Mouse (Mus musculus) MEL (cell line): ENCODE measurements around the gene Mcub. TPM values are rescaled to one million over a fixed set of nuclear protein-coding genes. Genes with fewer than 3 reads are reported as not detected.

Experiments used
- DNase-seq: peaks from one replicate; pipeline ENCODE4 v3.0.0; 2011; ENCODE audit warnings: low read depth, low spot score
- H3K27ac ChIP-seq: 2 replicates; pipeline ENCODE4 v1.5.1; 2012; ENCODE audit warnings: low read depth, mild to moderate bottlenecking, control low read depth, low read length, moderate library complexity; ENCODE audit not compliant: control insufficient read depth
- H3K27me3 ChIP-seq, 2 experiments: fragments of 150-350 bp in 1 of 2; sonication (generic) in 1 of 2; 2 replicates each; pipeline ENCODE4 v1.6.1; 2012; ENCODE audit warnings: low read length in 2 of 2, mild to moderate bottlenecking in 2 of 2, improper control_type of control experiment in 1 of 2, moderate library complexity in 1 of 2; ENCODE audit not compliant: insufficient read depth in 2 of 2, control insufficient read depth in 1 of 2
- H3K36me3 ChIP-seq, 2 experiments: 2 replicates each; pipeline ENCODE4 v1.6.1; 2012 to 2014; ENCODE audit warnings: low read length in 2 of 2, improper control_type of control experiment in 1 of 2, inconsistent platforms in 1 of 2, mild to moderate bottlenecking in 1 of 2; ENCODE audit not compliant: insufficient read depth in 2 of 2, control insufficient read depth in 1 of 2
- H3K4me1 ChIP-seq, 2 experiments: fragments of 150-350 bp in 1 of 2; sonication (generic) in 1 of 2; 2 replicates each; pipeline ENCODE4 v1.6.1; 2012; ENCODE audit warnings: low read length in 2 of 2, improper control_type of control experiment in 1 of 2, mild to moderate bottlenecking in 1 of 2; ENCODE audit not compliant: insufficient read depth in 2 of 2, control insufficient read depth in 1 of 2
- H3K4me3 ChIP-seq, 2 experiments: fragments of 150-350 bp in 1 of 2; sonication (generic) in 1 of 2; 2 replicates each; pipeline ENCODE4 v1.5.1; 2012; ENCODE audit warnings: low read depth in 2 of 2, low read length in 2 of 2, mild to moderate bottlenecking in 2 of 2, moderate library complexity in 2 of 2, control low read depth in 1 of 2, improper control_type of control experiment in 1 of 2; ENCODE audit not compliant: control insufficient read depth in 1 of 2, insufficient read depth in 1 of 2
- H3K79me2 ChIP-seq: 2 replicates; pipeline ENCODE4 v1.6.1; 2012; ENCODE audit warnings: mild to moderate bottlenecking, low read length, moderate library complexity; ENCODE audit not compliant: control insufficient read depth, poor library complexity, insufficient read depth
- H3K9ac ChIP-seq: 2 replicates; pipeline ENCODE4 v1.6.1; 2012; ENCODE audit warnings: low read depth, mild to moderate bottlenecking, control low read depth, low read length, moderate library complexity; ENCODE audit not compliant: control insufficient read depth, poor library complexity, severe bottlenecking
- H3K9me3 ChIP-seq: fragments of 150-350 bp; sonication (generic); replicated peaks from 2 replicates; pipeline ENCODE4 v1.6.1; 2012; ENCODE audit warnings: mild to moderate bottlenecking, low read length, improper control_type of control experiment, moderate library complexity; ENCODE audit not compliant: insufficient read depth
- BHLHE40 ChIP-seq: IDR thresholded peaks from 2 replicates; pipeline ENCODE4 v1.6.1; 2012; ENCODE audit warnings: low read depth, mild to moderate bottlenecking, inconsistent platforms, low read length, improper control_type of control experiment, borderline replicate concordance
- CHD1 ChIP-seq: IDR thresholded peaks from 2 replicates; pipeline ENCODE4 v1.6.1; 2012; ENCODE audit warnings: low read depth, mild to moderate bottlenecking, inconsistent platforms, low read length, improper control_type of control experiment
- E2F4 ChIP-seq: IDR thresholded peaks from 2 replicates; pipeline ENCODE4 v1.6.1; 2011; ENCODE audit warnings: low read depth, low read length, improper control_type of control experiment, borderline replicate concordance
- ELF1 ChIP-seq: IDR thresholded peaks from 2 replicates; pipeline ENCODE4 v1.6.1; 2014; ENCODE audit warnings: low read depth, mild to moderate bottlenecking, inconsistent platforms, low read length, improper control_type of control experiment, moderate library complexity
- GABPA ChIP-seq: IDR thresholded peaks from 2 replicates; pipeline ENCODE4 v1.6.1; 2012; ENCODE audit warnings: low read depth, mild to moderate bottlenecking, inconsistent platforms, low read length, improper control_type of control experiment, moderate library complexity
- HCFC1 ChIP-seq: IDR thresholded peaks from 2 replicates; pipeline ENCODE4 v1.6.1; 2012; ENCODE audit warnings: low read depth, mild to moderate bottlenecking, inconsistent platforms, low read length, improper control_type of control experiment, moderate library complexity
- KAT2A ChIP-seq: conservative IDR thresholded peaks from 2 replicates; pipeline ENCODE4 v1.6.1; 2012; ENCODE audit warnings: low read depth, low read length, improper control_type of control experiment, inconsistent platforms
- MAFK ChIP-seq: IDR thresholded peaks from 2 replicates; pipeline ENCODE4 v1.6.1; 2011; ENCODE audit warnings: low read depth, mild to moderate bottlenecking, low read length, improper control_type of control experiment, borderline replicate concordance
- MAX ChIP-seq: IDR thresholded peaks from 2 replicates; pipeline ENCODE4 v1.6.1; 2011; ENCODE audit warnings: low read length, improper control_type of control experiment
- MEF2A ChIP-seq: IDR thresholded peaks from 2 replicates; pipeline ENCODE4 v1.6.1; 2014; ENCODE audit warnings: low read depth, mild to moderate bottlenecking, inconsistent platforms, low read length, improper control_type of control experiment; ENCODE audit not compliant: poor library complexity, insufficient replicate concordance, severe bottlenecking; ENCODE audit errors: extremely low read depth
- MXI1 ChIP-seq: IDR thresholded peaks from 2 replicates; pipeline ENCODE4 v1.6.1; 2011; ENCODE audit warnings: mild to moderate bottlenecking, low read depth, low read length, improper control_type of control experiment
- MYB ChIP-seq: IDR thresholded peaks from 2 replicates; pipeline ENCODE4 v1.6.1; 2011; ENCODE audit warnings: mild to moderate bottlenecking, low read depth, low read length, improper control_type of control experiment
- NELFE ChIP-seq: IDR thresholded peaks from 2 replicates; pipeline ENCODE4 v1.6.1; 2011; ENCODE audit warnings: low read depth, low read length, improper control_type of control experiment
- NRF1 ChIP-seq: IDR thresholded peaks from 2 replicates; pipeline ENCODE4 v1.6.1; 2014; ENCODE audit warnings: low read depth, mild to moderate bottlenecking, inconsistent platforms, low read length, improper control_type of control experiment, moderate library complexity; ENCODE audit not compliant: poor library complexity, insufficient read depth, severe bottlenecking
- POLR2A ChIP-seq, 2 experiments: IDR thresholded peaks; 2 replicates each; pipeline ENCODE4 v1.6.1; 2011 to 2012; ENCODE audit warnings: low read length in 2 of 2, mild to moderate bottlenecking in 2 of 2, control low read depth in 1 of 2, improper control_type of control experiment in 1 of 2, low read depth in 1 of 2, moderate library complexity in 1 of 2; ENCODE audit not compliant: control insufficient read depth in 1 of 2, insufficient read depth in 1 of 2, poor library complexity in 1 of 2
- RAD21 ChIP-seq: IDR thresholded peaks from 2 replicates; pipeline ENCODE4 v1.6.1; 2011; ENCODE audit warnings: mild to moderate bottlenecking, low read depth, low read length, improper control_type of control experiment
- RCOR1 ChIP-seq: IDR thresholded peaks from 2 replicates; pipeline ENCODE4 v1.6.1; 2012; ENCODE audit warnings: low read depth, mild to moderate bottlenecking, inconsistent platforms, low read length, improper control_type of control experiment
- TBP ChIP-seq: IDR thresholded peaks from 2 replicates; pipeline ENCODE4 v1.8.0; 2011; ENCODE audit warnings: low read depth, low read length, improper control_type of control experiment
- UBTF ChIP-seq: IDR thresholded peaks from 2 replicates; pipeline ENCODE4 v1.6.1; 2012; ENCODE audit warnings: low read depth, mild to moderate bottlenecking, inconsistent platforms, low read length, improper control_type of control experiment, moderate library complexity, borderline replicate concordance; ENCODE audit not compliant: insufficient read depth
- USF1 ChIP-seq: IDR thresholded peaks from 2 replicates; pipeline ENCODE4 v1.6.1; 2014; ENCODE audit warnings: low read depth, mild to moderate bottlenecking, inconsistent platforms, low read length, improper control_type of control experiment, moderate library complexity
- ZKSCAN1 ChIP-seq: IDR thresholded peaks from 2 replicates; pipeline ENCODE4 v1.6.1; 2012; ENCODE audit warnings: low read depth, mild to moderate bottlenecking, inconsistent platforms, low read length, improper control_type of control experiment, moderate library complexity
- ZMIZ1 ChIP-seq: IDR thresholded peaks from 2 replicates; pipeline ENCODE4 v1.6.1; 2012; ENCODE audit warnings: low read depth, mild to moderate bottlenecking, inconsistent platforms, low read length, improper control_type of control experiment, moderate library complexity
- polyA plus RNA-seq, 2 experiments: library from polyadenylated mRNA; stranded (reverse) in 1 of 2; unstranded in 1 of 2; fragments of >175 nt in 1 of 2; fragments of >200 nt in 1 of 2; gene quantifications; 2 replicates each; pipeline versions ENCODE4 v1.2.1 to v1.2.4; 2012; ENCODE audit warnings: low replicate concordance in 2 of 2, low read depth in 1 of 2; ENCODE audit not compliant: insufficient read length in 2 of 2, insufficient read depth in 1 of 2, missing spikeins in 1 of 2
- total RNA-seq: library from RNA; depleted of rRNA; stranded (reverse); fragments of 300-350 nt; gene quantifications from 2 replicates; pipeline ENCODE4 v1.2.3, GENCODE M21; 2012

Gene Mcub
- total and polyA plus RNA-seq, 3 experiments, result not detected

DNA sequence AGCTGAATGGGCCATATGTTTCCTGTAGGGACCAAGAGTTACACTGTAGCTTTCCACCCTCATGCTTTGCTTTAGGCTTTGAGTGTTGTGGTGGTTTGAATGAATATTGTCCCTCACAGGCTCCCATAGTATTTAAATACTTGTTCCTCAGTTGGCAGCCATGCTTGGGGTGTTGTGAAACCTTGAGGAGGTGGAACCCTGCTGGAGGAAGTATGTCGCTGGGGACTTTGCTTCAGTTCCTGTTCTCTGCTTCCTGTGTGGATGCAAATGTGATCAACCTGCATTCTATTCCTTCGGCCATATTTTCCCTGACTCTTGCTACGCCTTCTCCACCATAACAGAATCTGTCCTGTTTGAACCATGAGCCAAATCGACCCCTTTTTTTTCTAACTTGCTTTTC, 16.7 kb downstream of the Mcub start:
- TF ChIP-seq MAX, result no peak
- TF ChIP-seq MYB, result no peak
- TF ChIP-seq ELF1, result no peak
- TF ChIP-seq GABPA, result no peak
- TF ChIP-seq UBTF, result no peak
- TF ChIP-seq ZMIZ1, result no peak
- TF ChIP-seq POLR2A (IDR thresholded peaks at IDR 0.05; ENCODE audit: control insufficient read depth in 1 of 2, insufficient read depth in 1 of 2, low read depth in 1 of 2, low read length in 2 of 2, poor library complexity in 1 of 2), result no peak
- no peak for TF ChIP-seq RAD21
- no peak for TF ChIP-seq KAT2A
- TF ChIP-seq E2F4, result no peak
- TF ChIP-seq NRF1, result no peak
- no peak for TF ChIP-seq MXI1
- TF ChIP-seq TBP, result no peak
- TF ChIP-seq ZKSCAN1, result no peak
- no peak for TF ChIP-seq MAFK
- no peak for TF ChIP-seq USF1
- TF ChIP-seq BHLHE40, result no peak
- no peak for TF ChIP-seq NELFE
- no peak for TF ChIP-seq RCOR1
- Histone ChIP-seq H3K4me1 (no peaks in the 10 kb centered on the region), H3K27me3 (0 out of 4 replicates have a peak, but pooled peaks cover 0 to 1% of the 10 kb centered on the region in 2 experiments), H3K9ac (no peak overlapping the region), H3K27ac (no peak overlapping the region), H3K9me3 (no peaks in the 10 kb centered on the region), H3K4me3 (no peak overlapping the region), H3K36me3 (no peaks in the 10 kb centered on the region), H3K79me2 (no peaks in the 10 kb centered on the region)
- peak; percentile 13 for DNase-seq

DNA sequence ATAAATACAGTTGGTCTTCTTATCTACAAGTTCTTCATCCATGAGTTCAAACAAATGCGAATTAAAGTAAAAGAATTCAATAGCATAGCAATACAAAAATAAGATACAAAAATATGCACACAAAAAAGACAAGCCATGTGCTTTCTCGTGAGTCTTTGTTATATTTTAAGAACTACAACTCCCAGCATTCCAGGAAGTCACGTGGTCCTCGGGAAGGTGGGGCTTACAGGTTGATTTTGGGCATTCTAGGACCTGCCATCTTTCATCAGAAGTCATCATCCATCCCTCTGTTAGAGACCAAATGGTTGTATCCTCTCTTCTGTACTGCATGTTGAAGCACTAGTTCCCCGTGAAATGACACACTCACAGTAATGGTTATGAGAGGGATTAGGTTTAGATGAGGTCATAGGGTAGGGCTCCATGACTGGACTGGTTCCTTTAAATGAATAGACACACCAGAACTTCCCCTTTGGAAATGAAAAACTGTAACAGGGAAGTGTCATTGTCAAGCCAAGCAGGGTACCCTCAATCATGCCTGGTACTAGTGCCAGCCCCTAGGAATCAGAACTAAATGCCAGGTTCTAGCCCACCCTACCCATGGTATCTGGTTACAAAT, 20.7 kb downstream of the Mcub start:
- TF ChIP-seq MEF2A, result no peak
- TF ChIP-seq TBP, result no peak
- no peak for TF ChIP-seq BHLHE40
- no peak for TF ChIP-seq NRF1
- TF ChIP-seq HCFC1, result peak; percentile 60
- no peak for TF ChIP-seq GABPA
- peak; percentile 74 for TF ChIP-seq USF1
- no peak for TF ChIP-seq CHD1
- TF ChIP-seq RCOR1, result no peak
- TF ChIP-seq MAX, result 0 out of 2 replicates have a peak, but pooled peaks have one; percentile 17
- H3K9ac ChIP-seq, result no peak overlapping the region
- no peak overlapping the region for H3K27ac ChIP-seq

More for the DNA sequence above, 20.7 kb downstream of the Mcub start:
- Histone ChIP-seq H3K4me3 (no peak overlapping the region), H3K4me1 (peaks cover 4 to 12% of the 10 kb centered on the region in 2 experiments; a peak in 2 of 4 replicates), H3K9me3 (no peaks in the 10 kb centered on the region), H3K27me3 (0 out of 4 replicates have a peak, but pooled peaks cover 0 to 1% of the 10 kb centered on the region in 2 experiments), H3K79me2 (no peaks in the 10 kb centered on the region), H3K36me3 (peaks cover 0 to 5% of the 10 kb centered on the region in 2 experiments; a peak in 2 of 4 replicates)
- DNase-seq, result peak; percentile 9
